Mouse (Mus musculus): ENCODE results near the gene Mesp2. TPM values are rescaled to one million over a fixed set of nuclear protein-coding genes. Genes with fewer than 3 reads are reported as not detected.

Mesp2 gene
- 0.03 TPM in 2 replicates for polyA plus RNA-seq (2012; rRNA removed)

GRCm38 (mm10) chr7:79810611-79811506, at the start of gene Mesp2:
Gene Mesp2, plus strand, starts transcription at chr7:79810727.

GRCm38 (mm10) chr7:79793688-79794087, 16.8 kb upstream of the Mesp2 start, which contains the start of gene Mesp1:
Gene Mesp1, minus strand, starts transcription at chr7:79793788.

GRCm38 (mm10) chr7:79860811-79861210, 50.3 kb downstream of the Mesp2 start, which contains the start of gene Anpep:
Gene Anpep, minus strand, starts transcription at chr7:79861059.

Other genes starting within 250 kb of the Mesp2 start
- 0.03 and 0.06 TPM in 2 replicates for gene Rhcg, start 193.1 kb upstream of the Mesp2 start, polyA plus RNA-seq (2012; rRNA removed)
- gene Ticrr, start 150.5 kb upstream of the Mesp2 start, polyA plus RNA-seq (2012; rRNA removed) = 3.7 and 4.3 TPM in 2 replicates
- 0.46 and 0.51 TPM in 2 replicates for gene Kif7, start 95.0 kb upstream of the Mesp2 start, polyA plus RNA-seq (2012; rRNA removed)
- gene Plin1, start 77.8 kb upstream of the Mesp2 start, polyA plus RNA-seq (2012; rRNA removed) = not detected in 2 replicates
- 0.97 and 1.1 TPM in 2 replicates for gene Pex11a, start 67.6 kb upstream of the Mesp2 start, polyA plus RNA-seq (2012; rRNA removed)
- 0.02 and 0.03 TPM in 2 replicates for gene Wdr93, start 67.6 kb upstream of the Mesp2 start, polyA plus RNA-seq (2012; rRNA removed)
- gene Mesp1, start 16.9 kb upstream of the Mesp2 start, polyA plus RNA-seq (2012; rRNA removed) = 0.02 TPM in 1 of 2 replicates, not detected in the other
- 16.2 and 17.8 TPM in 2 replicates for gene Anpep, start 50.3 kb downstream of the Mesp2 start, polyA plus RNA-seq (2012; rRNA removed)
- gene Ap3s2, start 109.9 kb downstream of the Mesp2 start, polyA plus RNA-seq (2012; rRNA removed) = 5.5 and 6.2 TPM in 2 replicates
- gene Arpin, start 124.6 kb downstream of the Mesp2 start, polyA plus RNA-seq (2012; rRNA removed) = 1.8 and 2.3 TPM in 2 replicates
- 4.7 and 6.0 TPM in 2 replicates for gene Zfp710, start 214.1 kb downstream of the Mesp2 start, polyA plus RNA-seq (2012; rRNA removed)

Data from liver, embryonic 14 days (tissue).